Mouse (Mus musculus): ENCODE measurements at regions not wholly inside any gene's neighbourhood (a gene's known extent, or its start where the extent isn't known, plus 50 kb on each side); places are given as distances from the start of the nearest gene placed in this dataset.

GRCm38 (mm10) chr2:128361436-128361835 lies 229.6 kb upstream of the Spdye4c start:
- no peaks in the 10 kb centered on the region for H3K27me3 ChIP-seq (replicated peaks)
- H3K4me2 ChIP-seq (ENCODE audit: insufficient read depth, low read depth, poor library complexity, severe bottlenecking), result no peak overlapping the region
- no peak for DNase-seq (ENCODE audit: extremely low read depth)
- TF ChIP-seq MAX (IDR thresholded peaks at IDR 0.05; ENCODE audit: low read length), result no peak
- no peak for TF ChIP-seq NELFE (IDR thresholded peaks at IDR 0.05; ENCODE audit: low read depth, low read length)
- TF ChIP-seq MAFK (IDR thresholded peaks at IDR 0.05; ENCODE audit: insufficient replicate concordance, low read length), result no peak
- TF ChIP-seq JUN (IDR thresholded peaks at IDR 0.05; ENCODE audit: insufficient read depth, low read depth, low read length), result no peak
- TF ChIP-seq USF1 (IDR thresholded peaks at IDR 0.05; ENCODE audit: low read depth, low read length), result no peak
- TF ChIP-seq SIN3A (IDR thresholded peaks at IDR 0.05; ENCODE audit: low read length), result no peak
- TF ChIP-seq CTCF (conservative IDR thresholded peaks at IDR 0.05 in 1 of 2, IDR thresholded peaks at IDR 0.05 in 1 of 2; ENCODE audit: low read depth in 2 of 2, low read length in 2 of 2), result no peak
- TF ChIP-seq ZKSCAN1 (IDR thresholded peaks at IDR 0.05; ENCODE audit: borderline replicate concordance, low read depth, low read length), result no peak
- no peak for TF ChIP-seq ZNF384 (IDR thresholded peaks at IDR 0.05; ENCODE audit: low read depth, low read length)
- no peak for TF ChIP-seq MYC (IDR thresholded peaks at IDR 0.05; ENCODE audit: low read depth, low read length)
- TF ChIP-seq KAT2A (IDR thresholded peaks at IDR 0.05; ENCODE audit: insufficient replicate concordance, low read length), result no peak
- no peak for TF ChIP-seq RAD21 (IDR thresholded peaks at IDR 0.05; ENCODE audit: low read depth, low read length)
- no peaks in the 10 kb centered on the region for H3K79me2 ChIP-seq (replicated peaks; ENCODE audit: control insufficient read depth, extremely low read depth, insufficient read depth, poor library complexity, severe bottlenecking)
- no peak overlapping the region for H3K4me3 ChIP-seq (replicated peaks in 1 of 3; ENCODE audit: low read depth in 2 of 3, low read length in 2 of 3, poor library complexity in 1 of 3)
- in situ Hi-C loops (cut with MboI; ENCODE audit: low pct_ligation_motif_present, low pct_unique_long_range_greater_than_20kb, low sequenced_read_pairs) (no loop called here), dilution Hi-C loops (cut with MboI; ENCODE audit: extremely low pct_ligation_motif_present, extremely low pct_unique_long_range_greater_than_20kb, low sequenced_read_pairs) (no loop called here)
- no peak overlapping the region for H3K9ac ChIP-seq (ENCODE audit: insufficient read depth, low read depth)
- H3K27ac ChIP-seq (ENCODE audit: insufficient read depth, low read depth), result no peak overlapping the region
- H3K9me3 ChIP-seq (replicated peaks; ENCODE audit: low read length), result peaks cover 13% of the 10 kb centered on the region
- H3K4me1 ChIP-seq (ENCODE audit: control insufficient read depth in 1 of 2, insufficient read depth in 2 of 2), result peaks cover 11 to 33% of the 10 kb centered on the region in 2 experiments
- H3K36me3 ChIP-seq (replicated peaks in 1 of 2; ENCODE audit: control insufficient read depth in 1 of 2, insufficient read depth in 1 of 2, low read length in 1 of 2), result peaks cover 0 to 7% of the 10 kb centered on the region in 2 experiments

GRCm38 (mm10) chr2:128364161-128364560 lies 226.8 kb upstream of the Spdye4c start:
- Histone ChIP-seq H3K27ac (ENCODE audit: insufficient read depth, low read depth) (no peak overlapping the region), H3K4me2 (ENCODE audit: insufficient read depth, low read depth, poor library complexity, severe bottlenecking) (no peak overlapping the region), H3K4me3 (replicated peaks in 1 of 3; ENCODE audit: low read depth in 2 of 3, low read length in 2 of 3, poor library complexity in 1 of 3) (no peak overlapping the region), H3K9ac (ENCODE audit: insufficient read depth, low read depth) (no peak overlapping the region), H3K27me3 (replicated peaks) (no peaks in the 10 kb centered on the region), H3K36me3 (replicated peaks in 1 of 2; ENCODE audit: control insufficient read depth in 1 of 2, insufficient read depth in 1 of 2, low read length in 1 of 2) (peaks cover 0 to 9% of the 10 kb centered on the region in 2 experiments), H3K4me1 (ENCODE audit: control insufficient read depth in 1 of 2, insufficient read depth in 2 of 2) (peaks cover 18 to 48% of the 10 kb centered on the region in 2 experiments), H3K79me2 (replicated peaks; ENCODE audit: control insufficient read depth, extremely low read depth, insufficient read depth, poor library complexity, severe bottlenecking) (no peaks in the 10 kb centered on the region), H3K9me3 (replicated peaks; ENCODE audit: low read length) (peaks cover 20% of the 10 kb centered on the region)
- dilution Hi-C loops (cut with MboI; ENCODE audit: extremely low pct_ligation_motif_present, extremely low pct_unique_long_range_greater_than_20kb, low sequenced_read_pairs), result no loop called here
- in situ Hi-C loops (cut with MboI; ENCODE audit: low pct_ligation_motif_present, low pct_unique_long_range_greater_than_20kb, low sequenced_read_pairs), result no loop called here
- TF ChIP-seq USF2 (conservative IDR thresholded peaks at IDR 0.05; ENCODE audit: low read depth, low read length) (no peak), MAFK (IDR thresholded peaks at IDR 0.05; ENCODE audit: insufficient replicate concordance, low read length) (no peak)
- no peak for DNase-seq (ENCODE audit: extremely low read depth)

- Histone ChIP-seq H3K4me1 (ENCODE audit: control insufficient read depth in 1 of 2, insufficient read depth in 2 of 2) (peaks cover 20 to 47% of the 10 kb centered on the region in 2 experiments), H3K4me2 (ENCODE audit: insufficient read depth, low read depth, poor library complexity, severe bottlenecking) (no peak overlapping the region), H3K27me3 (replicated peaks) (no peaks in the 10 kb centered on the region), H3K36me3 (replicated peaks in 1 of 2; ENCODE audit: control insufficient read depth in 1 of 2, insufficient read depth in 1 of 2, low read length in 1 of 2) (peaks cover 0 to 12% of the 10 kb centered on the region in 2 experiments), H3K9ac (ENCODE audit: insufficient read depth, low read depth) (no peak overlapping the region), H3K27ac (ENCODE audit: insufficient read depth, low read depth) (no peak overlapping the region), H3K4me3 (replicated peaks in 1 of 3; ENCODE audit: low read depth in 2 of 3, low read length in 2 of 3, poor library complexity in 1 of 3) (no peak overlapping the region), H3K79me2 (replicated peaks; ENCODE audit: control insufficient read depth, extremely low read depth, insufficient read depth, poor library complexity, severe bottlenecking) (no peaks in the 10 kb centered on the region), H3K9me3 (replicated peaks; ENCODE audit: low read length) (peaks cover 24% of the 10 kb centered on the region)
- dilution Hi-C loops (cut with MboI; ENCODE audit: extremely low pct_ligation_motif_present, extremely low pct_unique_long_range_greater_than_20kb, low sequenced_read_pairs), result no loop called here
- in situ Hi-C loops (cut with MboI; ENCODE audit: low pct_ligation_motif_present, low pct_unique_long_range_greater_than_20kb, low sequenced_read_pairs), result loop anchor here (5.0 kb wide), 1 partner anchor 33 kb away; no protein-coding TSS in a partner anchor
- TF ChIP-seq HCFC1 (IDR thresholded peaks at IDR 0.05; ENCODE audit: low read depth, low read length) (no peak), MEF2A (IDR thresholded peaks at IDR 0.05; ENCODE audit: borderline replicate concordance, low read depth, low read length) (no peak), SMC3 (IDR thresholded peaks at IDR 0.05; ENCODE audit: low read depth, low read length) (no peak), NELFE (IDR thresholded peaks at IDR 0.05; ENCODE audit: low read depth, low read length) (no peak), ZKSCAN1 (IDR thresholded peaks at IDR 0.05; ENCODE audit: borderline replicate concordance, low read depth, low read length) (no peak), POLR2AphosphoS2 (IDR thresholded peaks at IDR 0.05; ENCODE audit: low read depth, low read length) (no peak), E2F4 (IDR thresholded peaks at IDR 0.05; ENCODE audit: insufficient replicate concordance, low read depth, low read length) (no peak), MYC (IDR thresholded peaks at IDR 0.05; ENCODE audit: low read depth, low read length) (no peak), PAX5 (IDR thresholded peaks at IDR 0.05; ENCODE audit: low read length) (no peak), USF1 (IDR thresholded peaks at IDR 0.05; ENCODE audit: low read depth, low read length) (no peak), ZMIZ1 (IDR thresholded peaks at IDR 0.05; ENCODE audit: low read depth, low read length) (no peak), ZNF384 (IDR thresholded peaks at IDR 0.05; ENCODE audit: low read depth, low read length) (no peak), ETS1 (conservative IDR thresholded peaks at IDR 0.05; ENCODE audit: low read depth, low read length) (no peak), JUN (IDR thresholded peaks at IDR 0.05; ENCODE audit: insufficient read depth, low read depth, low read length) (no peak), RAD21 (IDR thresholded peaks at IDR 0.05; ENCODE audit: low read depth, low read length) (no peak), EP300 (IDR thresholded peaks at IDR 0.05; ENCODE audit: low read length) (no peak), SIN3A (IDR thresholded peaks at IDR 0.05; ENCODE audit: low read length) (no peak), MXI1 (IDR thresholded peaks at IDR 0.05; ENCODE audit: low read depth, low read length) (no peak), BHLHE40 (IDR thresholded peaks at IDR 0.05; ENCODE audit: low read depth, low read length) (no peak)
- no peak for DNase-seq (ENCODE audit: extremely low read depth)
These were observed 226.0 kb upstream of the Spdye4c start for GRCm38 (mm10) chr2:128365004-128365403.

All from CH12.LX (cell line).